Comparison of ENCODE assay signal across 26 mouse cellular contexts in genomic region chr3:32277572-32277971, GRCm38 (mm10).
A peak's percentile ranks its signal among the peaks of the same experiment; 100 is the strongest.
DNase-seq lines count a peak whose midpoint lies in the region; ATAC-seq and TF ChIP-seq lines count a peak whose summit lies in the region.
"Had no signal": no experiment of that assay in that cellular context is flagged by ENCODE, and none has a peak within 500 bp of the region (broad histone marks: within the 10 kb centered on the region; RNA-seq: fewer than 3 reads in every experiment).

No protein-coding gene starts in this region.

- no peaks in the 10 kb centered on the region for H3K27me3 ChIP-seq in embryonic facial prominence, embryonic 11.5 days (ENCODE audit: control insufficient read depth, insufficient read depth, low read length)
- no peaks in the 10 kb centered on the region for H3K27me3 ChIP-seq in embryonic facial prominence, embryonic 10.5 days (replicated peaks; ENCODE audit: low read depth, poor library complexity, severe bottlenecking)
- H3K27me3 ChIP-seq in midbrain, embryonic 14.5 days (ENCODE audit: control insufficient read depth, insufficient read depth, low read length): no peaks in the 10 kb centered on the region
- H3K27me3 ChIP-seq in midbrain, embryonic 10.5 days (ENCODE audit: low read depth, poor library complexity, severe bottlenecking): no peaks in the 10 kb centered on the region
- H3K27me3 ChIP-seq in limb, embryonic 13.5 days: no peaks in the 10 kb centered on the region
- no peaks in the 10 kb centered on the region for H3K27me3 ChIP-seq in heart, embryonic 10.5 days (ENCODE audit: insufficient read depth, poor library complexity, severe bottlenecking)
- H3K27me3 ChIP-seq: embryonic facial prominence, embryonic 15.5 days; heart, embryonic 12.5 days; heart, embryonic 15.5 days; hindbrain, embryonic 13.5 days had no signal

- 26% methylated on average over 3 of the region's 3 CpGs for WGBS in embryonic facial prominence, embryonic 11.5 days
- WGBS in embryonic facial prominence, embryonic 10.5 days: 37% methylated on average over 3 of the region's 3 CpGs
- whole genome bisulfite sequencing in midbrain, embryonic 14.5 days: 30% methylated on average over 3 of the region's 3 CpGs
- 47% methylated on average over 3 of the region's 3 CpGs for WGBS in midbrain, embryonic 10.5 days
- WGBS in limb, embryonic 13.5 days: 3% methylated on average over 3 of the region's 3 CpGs
- 25% methylated on average over 3 of the region's 3 CpGs for WGBS in heart, embryonic 10.5 days

- no peak overlapping the region for H3K4me3 ChIP-seq in embryonic facial prominence, embryonic 11.5 days (ENCODE audit: low read depth, low read length)
- H3K4me3 ChIP-seq in embryonic facial prominence, embryonic 10.5 days: no peak overlapping the region
- H3K4me3 ChIP-seq in midbrain, embryonic 14.5 days (replicated peaks; ENCODE audit: low read depth, low read length): no peak overlapping the region
- H3K4me3 ChIP-seq in midbrain, embryonic 10.5 days: no peak overlapping the region
- no peak overlapping the region for H3K4me3 ChIP-seq in limb, embryonic 13.5 days
- H3K4me3 ChIP-seq in heart, embryonic 10.5 days: no peak overlapping the region
- H3K4me3 ChIP-seq: embryonic facial prominence, embryonic 15.5 days; heart, embryonic 12.5 days; heart, embryonic 15.5 days; hindbrain, embryonic 10.5 days; hindbrain, embryonic 13.5 days had no signal

- peak; percentile 3 for DNase-seq in embryonic facial prominence, embryonic 11.5 days (ENCODE audit: low spot score)
- DNase-seq in embryonic facial prominence, embryonic 10.5 days (ENCODE audit: low spot score): no peak
- DNase-seq in midbrain, embryonic 14.5 days: peak; percentile 20
- no peak for DNase-seq in midbrain, embryonic 10.5 days (ENCODE audit: low spot score)
- peak; percentile 40 for DNase-seq in brain, embryonic 14.5 days (ENCODE audit: low read depth)
- no peak for DNase-seq in heart, embryonic 10.5 days (ENCODE audit: low spot score)
- no peak for DNase-seq in spleen, postnatal 10 days (ENCODE audit: low spot score in 2 of 2)
- DNase-seq: adrenal gland, adult 8-10 months; adrenal gland, postnatal 25 days; cerebellum, adult 11 months; cerebellum, adult 2 months; cerebellum, adult 9-11 months; cerebellum, postnatal 25 days; forebrain, postnatal 0 days; gastrocnemius, postnatal 14 days; heart, postnatal 10 days; heart, postnatal 36 days had no signal

- no peak for TF ChIP-seq POLR2A in brain, embryonic 14.5 days (IDR thresholded peaks at IDR 0.05; ENCODE audit: borderline replicate concordance, extremely low read depth, insufficient read depth, insufficient read length, poor library complexity, severe bottlenecking)

- H3K9ac ChIP-seq in embryonic facial prominence, embryonic 11.5 days (replicated peaks; ENCODE audit: low read length): no peak overlapping the region
- H3K9ac ChIP-seq in midbrain, embryonic 14.5 days (replicated peaks; ENCODE audit: low read length): no peak overlapping the region
- no peak overlapping the region for H3K9ac ChIP-seq in limb, embryonic 13.5 days
- H3K9ac ChIP-seq: embryonic facial prominence, embryonic 15.5 days; forebrain, postnatal 0 days; heart, embryonic 12.5 days; heart, embryonic 15.5 days; hindbrain, embryonic 13.5 days had no signal

- no peak for ATAC-seq in embryonic facial prominence, embryonic 11.5 days (replicated peaks; ENCODE audit: insufficient number of reproducible peaks, low FRiP score, low TSS enrichment, low read depth)
- no peak for ATAC-seq in midbrain, embryonic 14.5 days (ENCODE audit: low FRiP score, low TSS enrichment)
- ATAC-seq in limb, embryonic 13.5 days (ENCODE audit: low FRiP score, low read depth): peak; percentile 15; the same call in 1 of the 2 replicates
- ATAC-seq: activated CD4-positive, CD25-positive, alpha-beta regulatory T cell, adult 4 months; forebrain, embryonic 14.5 days; forebrain, postnatal 0 days; hindbrain, embryonic 16.5 days had no signal

- H3K27ac ChIP-seq in embryonic facial prominence, embryonic 11.5 days (replicated peaks; ENCODE audit: low read depth, low read length): no peak overlapping the region
- H3K27ac ChIP-seq in embryonic facial prominence, embryonic 10.5 days (replicated peaks): no peak overlapping the region
- no peak overlapping the region for H3K27ac ChIP-seq in midbrain, embryonic 14.5 days (replicated peaks; ENCODE audit: low read depth, low read length)
- H3K27ac ChIP-seq in midbrain, embryonic 10.5 days (replicated peaks): no peak overlapping the region
- H3K27ac ChIP-seq in limb, embryonic 13.5 days: no peak overlapping the region
- no peak overlapping the region for H3K27ac ChIP-seq in heart, embryonic 10.5 days
- H3K27ac ChIP-seq: embryonic facial prominence, embryonic 15.5 days; heart, embryonic 15.5 days; hindbrain, embryonic 10.5 days; hindbrain, embryonic 13.5 days had no signal

- H3K9me3 ChIP-seq in embryonic facial prominence, embryonic 11.5 days (replicated peaks; ENCODE audit: control insufficient read depth, low read length): no peaks in the 10 kb centered on the region
- no peaks in the 10 kb centered on the region for H3K9me3 ChIP-seq in embryonic facial prominence, embryonic 10.5 days
- no peaks in the 10 kb centered on the region for H3K9me3 ChIP-seq in midbrain, embryonic 14.5 days (ENCODE audit: control insufficient read depth, low read length)
- no peaks in the 10 kb centered on the region for H3K9me3 ChIP-seq in midbrain, embryonic 10.5 days (replicated peaks)
- no peaks in the 10 kb centered on the region for H3K9me3 ChIP-seq in limb, embryonic 13.5 days
- H3K9me3 ChIP-seq in heart, embryonic 10.5 days: no peaks in the 10 kb centered on the region
- H3K9me3 ChIP-seq: embryonic facial prominence, embryonic 15.5 days; heart, embryonic 12.5 days; heart, embryonic 15.5 days; hindbrain, embryonic 10.5 days; hindbrain, embryonic 13.5 days had no signal

- no peak for TF ChIP-seq CTCF in brain, embryonic 14.5 days (IDR thresholded peaks at IDR 0.05; ENCODE audit: borderline replicate concordance, extremely low read depth, insufficient read depth, insufficient read length)

- no peaks in the 10 kb centered on the region for H3K36me3 ChIP-seq in embryonic facial prominence, embryonic 11.5 days (replicated peaks; ENCODE audit: control insufficient read depth, insufficient read depth, low read depth, low read length)
- H3K36me3 ChIP-seq in embryonic facial prominence, embryonic 10.5 days (replicated peaks): no peaks in the 10 kb centered on the region
- H3K36me3 ChIP-seq in midbrain, embryonic 14.5 days (ENCODE audit: control insufficient read depth, insufficient read depth, low read length): no peaks in the 10 kb centered on the region
- H3K36me3 ChIP-seq in midbrain, embryonic 10.5 days: no peaks in the 10 kb centered on the region
- H3K36me3 ChIP-seq in limb, embryonic 13.5 days: no peaks in the 10 kb centered on the region
- no peaks in the 10 kb centered on the region for H3K36me3 ChIP-seq in heart, embryonic 10.5 days
- H3K36me3 ChIP-seq: embryonic facial prominence, embryonic 15.5 days; heart, embryonic 12.5 days; heart, embryonic 15.5 days; hindbrain, embryonic 10.5 days; hindbrain, embryonic 13.5 days had no signal

- no peak overlapping the region for H3K4me2 ChIP-seq in embryonic facial prominence, embryonic 11.5 days (ENCODE audit: low read depth, low read length)
- no peak overlapping the region for H3K4me2 ChIP-seq in midbrain, embryonic 14.5 days (ENCODE audit: low read length)
- H3K4me2 ChIP-seq in limb, embryonic 13.5 days (replicated peaks): no peak overlapping the region
- H3K4me2 ChIP-seq: embryonic facial prominence, embryonic 15.5 days; heart, embryonic 12.5 days; heart, embryonic 15.5 days; hindbrain, embryonic 13.5 days had no signal

- H3K4me1 ChIP-seq in embryonic facial prominence, embryonic 11.5 days (ENCODE audit: control insufficient read depth, insufficient read depth, low read length): no peaks in the 10 kb centered on the region
- H3K4me1 ChIP-seq in embryonic facial prominence, embryonic 10.5 days: peaks cover 7% of the 10 kb centered on the region; the same call in 1 of the 2 replicates
- H3K4me1 ChIP-seq in midbrain, embryonic 14.5 days (ENCODE audit: control insufficient read depth, insufficient read depth, low read length): no peaks in the 10 kb centered on the region
- no peaks in the 10 kb centered on the region for H3K4me1 ChIP-seq in midbrain, embryonic 10.5 days
- no peaks in the 10 kb centered on the region for H3K4me1 ChIP-seq in limb, embryonic 13.5 days
- H3K4me1 ChIP-seq in heart, embryonic 10.5 days: no peaks in the 10 kb centered on the region
- H3K4me1 ChIP-seq: embryonic facial prominence, embryonic 15.5 days; heart, embryonic 12.5 days; heart, embryonic 15.5 days; hindbrain, embryonic 10.5 days; hindbrain, embryonic 13.5 days had no signal

Comparison
In these comparisons a context has a peak if more than half of its experiments do, and no peak if none do; other contexts are left out.
1. DNase-seq: peak in embryonic facial prominence, embryonic 11.5 days (single experiment), midbrain, embryonic 14.5 days (single experiment) and brain, embryonic 14.5 days (single experiment); none in embryonic facial prominence, embryonic 10.5 days (single experiment), midbrain, embryonic 10.5 days (single experiment), heart, embryonic 10.5 days (single experiment) and spleen, postnatal 10 days (0 of 2).